9 mouse cellular contexts compared by ENCODE assay signal in the genomic region with DNA sequence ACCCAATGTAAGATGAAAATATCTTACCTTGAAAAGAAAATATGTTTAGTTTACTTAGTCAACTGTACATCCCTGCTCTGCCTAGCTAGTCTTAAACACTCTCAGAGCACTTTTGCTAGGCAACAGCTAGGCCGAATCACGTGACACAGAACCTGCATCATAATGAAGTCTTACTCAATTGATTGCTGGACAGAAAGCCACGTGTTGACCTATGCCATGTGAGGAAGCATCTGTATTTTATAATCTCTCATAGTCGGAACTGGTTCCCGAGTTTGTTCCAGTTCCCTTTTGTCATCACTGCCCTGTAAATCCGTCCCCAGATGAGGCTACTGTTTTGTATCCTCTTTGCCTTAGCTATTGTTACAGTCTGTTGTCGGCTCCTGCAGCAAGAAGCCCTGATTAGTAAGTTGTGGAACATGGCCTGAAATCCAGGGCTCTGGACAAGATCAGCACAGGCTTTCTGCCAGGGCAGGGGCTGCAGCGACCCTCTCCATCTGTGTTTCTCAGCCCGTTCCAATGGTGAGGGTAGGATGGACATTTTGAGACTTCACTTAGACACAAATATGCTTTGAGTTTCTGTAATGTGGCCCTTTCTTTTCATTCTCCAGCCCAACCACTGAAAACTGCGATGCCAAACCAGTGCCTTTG.
"Had no signal": no experiment of that assay in that cellular context is flagged by ENCODE, and none has a peak within 500 bp of the region (broad histone marks: within the 10 kb centered on the region; RNA-seq: fewer than 3 reads in every experiment).

No protein-coding gene starts in this region.

- DNase-seq: kidney, adult 2 months; layer of hippocampus, postnatal 36 days; liver, embryonic 13.5 days; right cerebral cortex, postnatal 14 days; thymus, postnatal 4 days had no signal

- H3K9ac ChIP-seq: limb, embryonic 15.5 days; liver, embryonic 13.5 days; midbrain, embryonic 13.5 days; neural tube, embryonic 13.5 days; stomach, embryonic 15.5 days had no signal

- H3K4me2 ChIP-seq: limb, embryonic 15.5 days; liver, embryonic 13.5 days; midbrain, embryonic 13.5 days; neural tube, embryonic 13.5 days; stomach, embryonic 15.5 days had no signal

- H3K4me1 ChIP-seq: limb, embryonic 15.5 days had no signal

- ATAC-seq: midbrain, embryonic 13.5 days had no signal

- H3K27ac ChIP-seq: limb, embryonic 15.5 days; liver, embryonic 13.5 days; midbrain, embryonic 13.5 days; neural tube, embryonic 13.5 days; stomach, embryonic 15.5 days had no signal

- H3K4me3 ChIP-seq: limb, embryonic 15.5 days; liver, embryonic 13.5 days; midbrain, embryonic 13.5 days; neural tube, embryonic 13.5 days; stomach, embryonic 15.5 days had no signal

- H3K27me3 ChIP-seq: liver, embryonic 13.5 days; midbrain, embryonic 13.5 days; neural tube, embryonic 13.5 days; stomach, embryonic 15.5 days had no signal

- H3K9me3 ChIP-seq: limb, embryonic 15.5 days; liver, embryonic 13.5 days; midbrain, embryonic 13.5 days; neural tube, embryonic 13.5 days; stomach, embryonic 15.5 days had no signal

- H3K36me3 ChIP-seq: limb, embryonic 15.5 days; liver, embryonic 13.5 days; midbrain, embryonic 13.5 days; neural tube, embryonic 13.5 days; stomach, embryonic 15.5 days had no signal
